Mouse (Mus musculus) cortical plate, adult 2 months (tissue): Measurements from ENCODE around the gene Ttpal.

Experiments
- CTCF ChIP-seq: fragments of 200-500 bp; IDR thresholded peaks from 2 replicates; pipeline ENCODE4 v1.5.1; 2011; ENCODE audit warnings: mild to moderate bottlenecking, control low read depth, low read length; ENCODE audit not compliant: insufficient read depth; ENCODE audit errors: extremely low read depth
- POLR2A ChIP-seq: fragments of 200-500 bp; IDR thresholded peaks from 2 replicates; pipeline ENCODE4 v1.6.1; 2011; ENCODE audit warnings: mild to moderate bottlenecking, low read length, control low read depth; ENCODE audit not compliant: insufficient read depth; ENCODE audit errors: extremely low read depth

GRCm38 (mm10) chr2:163590996-163591395 lies 11.1 kb upstream of the Ttpal start:
- TF ChIP-seq POLR2A (no peak), CTCF (no peak)
